Comparison of ENCODE assay signal across 8 mouse cellular contexts in genomic region chr1:90111198-90111839, GRCm38 (mm10). TPM values are rescaled to one million over a fixed set of nuclear protein-coding genes. Genes with fewer than 3 reads are reported as not detected.
DNase-seq lines count a peak whose midpoint lies in the region; ATAC-seq and TF ChIP-seq lines count a peak whose summit lies in the region.

No protein-coding gene starts in this region.

- H3K9ac ChIP-seq in hindbrain, postnatal 0 days (replicated peaks; ENCODE audit: low read length): no peak overlapping the region
- H3K9ac ChIP-seq in hindbrain, embryonic 12.5 days: no peak overlapping the region
- H3K9ac ChIP-seq in midbrain, embryonic 13.5 days (replicated peaks): no peak overlapping the region

- no peaks in the 10 kb centered on the region for H3K9me3 ChIP-seq in hindbrain, postnatal 0 days (ENCODE audit: low read length)
- no peaks in the 10 kb centered on the region for H3K9me3 ChIP-seq in hindbrain, embryonic 12.5 days (replicated peaks)
- H3K9me3 ChIP-seq in midbrain, embryonic 13.5 days: no peaks in the 10 kb centered on the region
- no peaks in the 10 kb centered on the region for H3K9me3 ChIP-seq in midbrain, embryonic 10.5 days (replicated peaks)

- no peak overlapping the region for H3K4me2 ChIP-seq in hindbrain, postnatal 0 days (ENCODE audit: low read depth, low read length)
- no peak overlapping the region for H3K4me2 ChIP-seq in hindbrain, embryonic 12.5 days (replicated peaks)
- H3K4me2 ChIP-seq in midbrain, embryonic 13.5 days (replicated peaks): no peak overlapping the region

- WGBS in hindbrain, postnatal 0 days: 26% methylated on average over 2 of the region's 2 CpGs
- 63% methylated on average over 2 of the region's 2 CpGs for WGBS in hindbrain, embryonic 12.5 days
- 73% methylated on average over 2 of the region's 2 CpGs for WGBS in midbrain, embryonic 13.5 days
- 76% methylated on average over 2 of the region's 2 CpGs for WGBS in midbrain, embryonic 10.5 days

- peak; percentile 83 for ATAC-seq in hindbrain, postnatal 0 days
- no peak for ATAC-seq in hindbrain, embryonic 12.5 days (ENCODE audit: low FRiP score)
- no peak for ATAC-seq in midbrain, embryonic 13.5 days

- intact Hi-C loops in gastrocnemius, postnatal 14 days (cut with DNase I; ENCODE audit: low total_unique reads): no loop called here

- H3K27me3 ChIP-seq in hindbrain, postnatal 0 days (ENCODE audit: insufficient read depth, low read length): no peaks in the 10 kb centered on the region
- no peaks in the 10 kb centered on the region for H3K27me3 ChIP-seq in hindbrain, embryonic 12.5 days
- H3K27me3 ChIP-seq in midbrain, embryonic 13.5 days: no peaks in the 10 kb centered on the region
- no peaks in the 10 kb centered on the region for H3K27me3 ChIP-seq in midbrain, embryonic 10.5 days (ENCODE audit: low read depth, poor library complexity, severe bottlenecking)

- TF ChIP-seq CTCF in hindbrain, postnatal 0 days (IDR thresholded peaks at IDR 0.05; ENCODE audit: low read depth): peak; percentile 31

- no peak overlapping the region for H3K4me3 ChIP-seq in hindbrain, postnatal 0 days (ENCODE audit: low read length)
- no peak overlapping the region for H3K4me3 ChIP-seq in hindbrain, embryonic 12.5 days
- H3K4me3 ChIP-seq in midbrain, embryonic 13.5 days (replicated peaks): no peak overlapping the region
- H3K4me3 ChIP-seq in midbrain, embryonic 10.5 days: no peak overlapping the region

- no peaks in the 10 kb centered on the region for H3K4me1 ChIP-seq in hindbrain, postnatal 0 days (ENCODE audit: insufficient read depth, low read length)
- H3K4me1 ChIP-seq in hindbrain, embryonic 12.5 days: no peaks in the 10 kb centered on the region
- H3K4me1 ChIP-seq in midbrain, embryonic 13.5 days (replicated peaks): no peaks in the 10 kb centered on the region
- no peaks in the 10 kb centered on the region for H3K4me1 ChIP-seq in midbrain, embryonic 10.5 days

- H3K36me3 ChIP-seq in hindbrain, postnatal 0 days (ENCODE audit: insufficient read depth, low read length): no peaks in the 10 kb centered on the region
- H3K36me3 ChIP-seq in hindbrain, embryonic 12.5 days: no peaks in the 10 kb centered on the region
- H3K36me3 ChIP-seq in midbrain, embryonic 13.5 days: no peaks in the 10 kb centered on the region
- H3K36me3 ChIP-seq in midbrain, embryonic 10.5 days: no peaks in the 10 kb centered on the region

- peak; percentile 76 for DNase-seq in hindbrain, postnatal 0 days (ENCODE audit: low spot score)
- peak; percentile 16 for DNase-seq in brain, adult 2 months (ENCODE audit: low read depth, low spot score)
- peak; percentile 45 for DNase-seq in gastrocnemius, postnatal 14 days
- peak; percentile 83 to 93 for DNase-seq in kidney, postnatal 25 days
- no peak for DNase-seq in thymus, postnatal 10 days (ENCODE audit: low spot score in 2 of 2)
- no peak for DNase-seq in midbrain, embryonic 10.5 days (ENCODE audit: low spot score)

- H3K27ac ChIP-seq in hindbrain, postnatal 0 days: no peak overlapping the region
- no peak overlapping the region for H3K27ac ChIP-seq in hindbrain, embryonic 12.5 days
- no peak overlapping the region for H3K27ac ChIP-seq in midbrain, embryonic 13.5 days
- H3K27ac ChIP-seq in midbrain, embryonic 10.5 days (replicated peaks): no peak overlapping the region

RNA-seq across cellular contexts. Expression of gene Iqca, which starts 41.9 kb away (rescaled TPM):
- 0.58 and 1.8 TPM in 2 replicates for total RNA-seq in hindbrain, postnatal 0 days (2014; rRNA removed)
- 0.71 and 1.2 TPM in 2 replicates for polyA plus RNA-seq in hindbrain, postnatal 0 days (2015; fragmentation: Nextera tagmentation; extraction: Ambion mirVana)
- polyA plus RNA-seq in hindbrain, embryonic 12.5 days (2016; fragmentation: Nextera tagmentation; extraction: Ambion mirVana): 0.84 and 1.3 TPM in 2 replicates
- under 1 TPM in 1 of 2 experiments, not detected in 1; 0.16 TPM for total RNA-seq in gastrocnemius, postnatal 14 days (2021)
- polyA plus RNA-seq in midbrain, embryonic 13.5 days (2015; fragmentation: Nextera tagmentation; extraction: Ambion mirVana): 0.24 and 0.35 TPM in 2 replicates
- polyA plus RNA-seq in midbrain, embryonic 10.5 days (2016; fragmentation: Nextera tagmentation; extraction: Ambion mirVana): 0.15 and 0.30 TPM in 2 replicates

Comparison
In these comparisons a context has a peak if more than half of its experiments do, and no peak if none do; other contexts are left out.
1. DNase-seq: peak in hindbrain, postnatal 0 days (single experiment), brain, adult 2 months (single experiment), gastrocnemius, postnatal 14 days (single experiment) and kidney, postnatal 25 days (2 of 2); none in thymus, postnatal 10 days (0 of 2) and midbrain, embryonic 10.5 days (single experiment).